Mouse (Mus musculus): ENCODE results near the gene Tmem217. TPM values are rescaled to one million over a fixed set of nuclear protein-coding genes. Genes with fewer than 3 reads are reported as not detected.
"Not testable (repeated sequence)": the region's sequence is repeated elsewhere in the genome, so short reads cannot be mapped to it uniquely, and the experiment has no call there.

Tmem217 gene
- polyA plus RNA-seq, 1 experiment, result not detected

DNA sequence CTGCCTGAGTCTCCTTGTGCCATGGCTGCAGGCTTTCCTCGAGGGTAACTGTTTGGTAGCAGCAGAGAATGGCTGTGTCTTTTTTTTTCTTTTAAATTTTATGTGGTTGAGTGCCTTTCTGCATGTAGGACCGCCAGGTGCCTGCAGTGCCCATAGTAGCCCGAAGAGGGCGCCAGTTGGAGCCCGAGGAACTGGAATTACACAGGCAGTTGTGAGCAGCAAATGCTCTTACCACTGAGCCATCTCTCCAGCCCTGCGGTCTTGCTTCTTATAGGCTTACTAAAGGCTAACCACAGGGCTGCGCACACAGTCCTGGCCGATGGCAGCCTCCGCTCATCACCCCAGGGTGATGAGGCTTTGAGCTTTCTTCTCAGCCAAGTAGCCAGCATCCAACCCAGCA, 20.9 kb downstream of the Tmem217 start:
- Histone ChIP-seq H3K4me1 (ENCODE audit: control insufficient read depth, insufficient read depth, insufficient read length) (peaks cover 5% of the 10 kb centered on the region; the same call in 1 of the 2 replicates), H3K4me3 (ENCODE audit: extremely low read depth, insufficient read depth, insufficient read length) (no peak overlapping the region), H3K27ac (ENCODE audit: insufficient read depth, low read length) (peak overlapping the region; percentile 58; the same call in 1 of the 2 replicates), H3K36me3 (ENCODE audit: control insufficient read depth, insufficient read depth, low read length) (no peaks in the 10 kb centered on the region), H3K27me3 (ENCODE audit: control insufficient read depth, insufficient read depth, low read length) (0 out of 2 replicates have a peak, but pooled peaks cover 1% of the 10 kb centered on the region)
- WGBS, result 65% methylated on average over 9 of the region's 9 CpGs
- TF ChIP-seq CTCF (IDR thresholded peaks at IDR 0.05; ENCODE audit: extremely low read depth, insufficient read depth, insufficient read length, insufficient replicate concordance) (0 out of 2 replicates have a peak, but pooled peaks have one; percentile 7), POLR2A (IDR thresholded peaks at IDR 0.05; ENCODE audit: low read depth, low read length) (no peak)
- DNase-seq (ENCODE audit: low read depth in 1 of 2, low spot score in 2 of 2), result no peak

DNA sequence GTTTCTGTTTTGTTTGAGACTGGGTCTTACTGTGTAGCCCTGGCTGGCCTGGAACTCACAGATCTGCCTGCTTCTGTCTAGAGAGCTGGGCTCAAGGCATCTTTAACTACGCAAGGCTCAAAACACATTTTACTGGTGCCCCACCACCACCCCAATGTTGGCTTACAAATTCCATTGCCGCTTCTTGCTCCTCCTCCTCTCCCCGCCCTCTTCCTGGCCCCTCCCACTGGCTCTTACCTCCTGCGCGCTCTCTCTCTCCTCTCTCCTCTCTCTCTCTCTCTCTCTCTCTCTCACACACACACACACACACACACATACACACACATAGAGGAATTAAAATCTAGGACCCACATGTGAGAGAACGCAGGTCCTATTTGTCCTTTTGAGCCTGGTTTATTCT, 21.7 kb downstream of the Tmem217 start:
- DNase-seq (ENCODE audit: low read depth in 1 of 2, low spot score in 2 of 2), result no peak
- TF ChIP-seq POLR2A (IDR thresholded peaks at IDR 0.05; ENCODE audit: low read depth, low read length), result no peak
- TF ChIP-seq CTCF (IDR thresholded peaks at IDR 0.05; ENCODE audit: extremely low read depth, insufficient read depth, insufficient read length, insufficient replicate concordance), result no peak
- 71% methylated on average over 6 of the region's 6 CpGs for WGBS
- Histone ChIP-seq H3K4me3 (ENCODE audit: extremely low read depth, insufficient read depth, insufficient read length) (no peak overlapping the region), H3K36me3 (ENCODE audit: control insufficient read depth, insufficient read depth, low read length) (no peaks in the 10 kb centered on the region), H3K4me1 (ENCODE audit: control insufficient read depth, insufficient read depth, insufficient read length) (peaks cover 5% of the 10 kb centered on the region; the same call in 1 of the 2 replicates), H3K27me3 (ENCODE audit: control insufficient read depth, insufficient read depth, low read length) (no peaks in the 10 kb centered on the region), H3K27ac (ENCODE audit: insufficient read depth, low read length) (no peak overlapping the region)

DNA sequence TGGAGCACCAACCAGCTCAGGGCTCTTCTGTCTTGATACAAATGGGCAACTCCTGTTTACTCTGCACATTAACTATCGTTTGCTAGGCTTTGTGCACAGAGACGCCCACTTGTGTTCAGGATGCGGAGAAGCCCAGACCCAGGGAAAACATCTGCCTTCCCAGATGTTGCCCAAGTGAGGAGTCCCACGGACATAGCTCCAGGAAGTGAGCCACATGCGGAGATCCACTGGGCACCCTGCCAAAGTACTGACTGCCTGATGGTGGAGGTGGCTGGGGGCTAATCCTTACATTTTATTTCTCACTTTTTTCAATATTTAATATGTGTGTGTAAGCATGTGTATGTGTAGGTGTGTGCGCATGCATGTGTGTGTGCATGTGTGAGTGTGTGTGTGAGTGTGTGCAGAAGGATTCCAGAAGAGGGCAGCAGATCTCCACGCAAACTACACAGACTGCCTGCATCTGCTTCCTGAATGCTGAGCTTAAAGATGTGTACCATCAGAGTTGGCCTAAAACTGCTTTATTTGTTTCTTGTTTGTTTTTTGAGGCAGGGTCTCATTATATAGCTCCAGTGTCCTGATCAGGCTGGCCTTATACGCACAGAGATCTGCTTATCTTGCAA, 23.5 kb downstream of the Tmem217 start:
- TF ChIP-seq CTCF (IDR thresholded peaks at IDR 0.05; ENCODE audit: extremely low read depth, insufficient read depth, insufficient read length, insufficient replicate concordance) (peak; percentile 29; the same call in 1 of the 2 replicates), POLR2A (IDR thresholded peaks at IDR 0.05; ENCODE audit: low read depth, low read length) (no peak)
- Histone ChIP-seq H3K36me3 (ENCODE audit: control insufficient read depth, insufficient read depth, low read length) (no peaks in the 10 kb centered on the region), H3K4me3 (ENCODE audit: extremely low read depth, insufficient read depth, insufficient read length) (no peak overlapping the region), H3K27me3 (ENCODE audit: control insufficient read depth, insufficient read depth, low read length) (no peaks in the 10 kb centered on the region), H3K27ac (ENCODE audit: insufficient read depth, low read length) (no peak overlapping the region), H3K4me1 (ENCODE audit: control insufficient read depth, insufficient read depth, insufficient read length) (peaks cover 5% of the 10 kb centered on the region; the same call in 1 of the 2 replicates)
- no peak for DNase-seq (ENCODE audit: low read depth in 1 of 2, low spot score in 2 of 2)
- 81% methylated on average over 8 of the region's 8 CpGs for WGBS

DNA sequence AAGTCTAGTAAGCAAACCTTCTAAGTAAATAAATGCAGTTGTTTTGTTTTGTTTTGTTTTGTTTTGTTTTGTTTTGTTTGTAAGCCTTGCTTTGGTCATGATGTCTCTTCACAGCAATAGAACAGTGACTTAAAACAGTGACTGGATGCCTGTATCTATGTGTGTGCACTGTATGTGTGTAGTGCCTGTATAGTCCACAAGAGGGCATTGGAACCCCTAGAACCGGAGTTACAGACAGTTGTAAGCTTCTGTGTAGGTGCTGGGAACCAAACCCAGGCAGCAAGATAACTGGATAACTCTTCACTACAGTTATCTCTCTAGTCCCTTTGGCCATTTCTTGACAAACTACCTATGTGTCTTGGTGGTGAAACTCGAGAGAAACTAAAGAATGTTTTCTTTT, 26.6 kb downstream of the Tmem217 start:
- Histone ChIP-seq H3K36me3 (ENCODE audit: control insufficient read depth, insufficient read depth, low read length) (no peaks in the 10 kb centered on the region), H3K4me1 (ENCODE audit: control insufficient read depth, insufficient read depth, insufficient read length) (no peaks in the 10 kb centered on the region), H3K27me3 (ENCODE audit: control insufficient read depth, insufficient read depth, low read length) (no peaks in the 10 kb centered on the region), H3K4me3 (ENCODE audit: extremely low read depth, insufficient read depth, insufficient read length) (no peak overlapping the region), H3K27ac (ENCODE audit: insufficient read depth, low read length) (no peak overlapping the region)
- WGBS, result 83% methylated on average over 2 of the region's 2 CpGs
- no peak for DNase-seq (ENCODE audit: low read depth in 1 of 2, low spot score in 2 of 2)
- TF ChIP-seq POLR2A (IDR thresholded peaks at IDR 0.05; ENCODE audit: low read depth, low read length) (no peak), CTCF (IDR thresholded peaks at IDR 0.05; ENCODE audit: extremely low read depth, insufficient read depth, insufficient read length, insufficient replicate concordance) (no peak)

DNA sequence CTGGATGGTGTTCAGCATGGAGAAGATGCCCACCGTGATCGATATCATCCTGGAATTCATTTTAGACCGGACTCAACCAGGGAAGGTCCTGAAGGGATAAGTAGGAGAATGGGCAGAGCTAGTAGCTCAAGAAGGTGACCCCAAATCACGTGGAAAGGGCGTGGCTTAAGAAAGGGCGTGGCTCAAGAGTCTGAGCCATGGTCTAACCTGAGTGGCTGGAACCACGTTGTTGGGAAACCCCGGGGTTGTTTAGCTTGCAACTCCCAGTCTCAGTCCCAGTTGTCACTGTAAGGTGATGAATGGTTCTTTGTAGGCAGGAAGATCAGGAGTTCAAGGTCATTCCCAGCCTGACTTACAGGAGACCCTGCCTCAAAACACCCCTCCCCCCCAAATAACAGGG, 32.5 kb downstream of the Tmem217 start:
- no peak for DNase-seq (ENCODE audit: low read depth in 1 of 2, low spot score in 2 of 2)
- Histone ChIP-seq H3K27me3 (ENCODE audit: control insufficient read depth, insufficient read depth, low read length) (no peaks in the 10 kb centered on the region), H3K4me1 (ENCODE audit: control insufficient read depth, insufficient read depth, insufficient read length) (no peaks in the 10 kb centered on the region), H3K4me3 (ENCODE audit: extremely low read depth, insufficient read depth, insufficient read length) (no peak overlapping the region), H3K27ac (ENCODE audit: insufficient read depth, low read length) (no peak overlapping the region), H3K36me3 (ENCODE audit: control insufficient read depth, insufficient read depth, low read length) (no peaks in the 10 kb centered on the region)
- WGBS, result 83% methylated on average over 8 of the region's 8 CpGs
- no peak for TF ChIP-seq CTCF (IDR thresholded peaks at IDR 0.05; ENCODE audit: extremely low read depth, insufficient read depth, insufficient read length, insufficient replicate concordance)
- TF ChIP-seq POLR2A (IDR thresholded peaks at IDR 0.05; ENCODE audit: low read depth, low read length), result no peak

DNA sequence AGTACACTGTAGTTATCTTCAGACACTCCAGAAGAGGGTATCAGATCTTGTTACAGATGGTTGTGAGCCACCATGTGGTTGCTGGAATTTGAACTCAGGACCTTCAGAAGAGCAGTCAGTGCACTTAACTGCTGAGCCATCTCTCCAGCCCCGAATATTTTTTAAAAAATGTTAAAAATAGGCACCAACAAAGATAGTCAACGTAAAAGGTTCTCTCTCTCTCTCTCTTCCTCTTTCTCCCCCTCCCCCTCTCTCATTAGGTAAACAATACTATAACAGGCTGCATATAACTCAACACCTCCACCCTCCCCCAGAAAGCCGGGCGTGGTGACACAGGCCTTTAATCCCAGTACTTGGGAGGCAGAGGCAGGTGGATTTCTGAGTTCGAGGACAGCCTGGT, 33.5 kb downstream of the Tmem217 start:
- DNase-seq (ENCODE audit: low read depth in 1 of 2, low spot score in 2 of 2); H3K27me3 ChIP-seq (ENCODE audit: control insufficient read depth, insufficient read depth, low read length); H3K36me3 ChIP-seq (ENCODE audit: control insufficient read depth, insufficient read depth, low read length); H3K4me1 ChIP-seq (ENCODE audit: control insufficient read depth, insufficient read depth, insufficient read length); H3K4me3 ChIP-seq (ENCODE audit: extremely low read depth, insufficient read depth, insufficient read length); H3K27ac ChIP-seq (ENCODE audit: insufficient read depth, low read length): not testable (repeated sequence)
- 59% methylated on average over 5 of the region's 5 CpGs for WGBS

DNA sequence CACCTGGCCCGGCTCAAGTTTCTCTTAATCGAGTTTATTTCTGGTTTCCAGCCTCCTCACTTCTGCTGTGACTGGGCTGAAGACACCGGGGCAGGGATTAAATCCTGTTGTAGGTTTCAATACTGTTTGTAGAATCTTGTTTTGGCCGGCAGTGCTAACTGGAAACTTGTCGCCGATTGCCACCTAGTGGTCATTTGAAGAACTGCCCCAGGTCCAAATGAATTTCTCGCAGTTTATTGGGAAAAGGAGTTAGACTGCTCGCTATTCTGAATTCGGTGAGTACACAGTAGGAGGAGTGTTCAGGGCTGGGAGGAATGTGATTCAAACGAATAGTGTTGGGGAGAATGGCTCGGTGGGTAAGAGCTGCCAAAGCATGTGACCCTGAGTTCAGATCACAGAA, 37.8 kb downstream of the Tmem217 start:
- peak; percentile 78; the same call in 1 of the 2 replicates for TF ChIP-seq CTCF (IDR thresholded peaks at IDR 0.05; ENCODE audit: extremely low read depth, insufficient read depth, insufficient read length, insufficient replicate concordance)
- no peak for TF ChIP-seq POLR2A (IDR thresholded peaks at IDR 0.05; ENCODE audit: low read depth, low read length)
- H3K36me3 ChIP-seq (ENCODE audit: control insufficient read depth, insufficient read depth, low read length), result no peaks in the 10 kb centered on the region
- H3K27me3 ChIP-seq (ENCODE audit: control insufficient read depth, insufficient read depth, low read length), result no peaks in the 10 kb centered on the region
- peaks cover 7% of the 10 kb centered on the region; the same call in 1 of the 2 replicates for H3K4me1 ChIP-seq (ENCODE audit: control insufficient read depth, insufficient read depth, insufficient read length)
- peak in 1 of 2 experiments; percentile 68 for DNase-seq (ENCODE audit: low read depth in 1 of 2, low spot score in 2 of 2)
- H3K4me3 ChIP-seq (ENCODE audit: extremely low read depth, insufficient read depth, insufficient read length), result no peak overlapping the region
- WGBS, result 2% methylated on average over 11 of the region's 11 CpGs
- no peak overlapping the region for H3K27ac ChIP-seq (ENCODE audit: insufficient read depth, low read length)

Data from spleen, adult 2 months (tissue).